ENCODE assay signal across 10 mouse cellular contexts in the genomic region with DNA sequence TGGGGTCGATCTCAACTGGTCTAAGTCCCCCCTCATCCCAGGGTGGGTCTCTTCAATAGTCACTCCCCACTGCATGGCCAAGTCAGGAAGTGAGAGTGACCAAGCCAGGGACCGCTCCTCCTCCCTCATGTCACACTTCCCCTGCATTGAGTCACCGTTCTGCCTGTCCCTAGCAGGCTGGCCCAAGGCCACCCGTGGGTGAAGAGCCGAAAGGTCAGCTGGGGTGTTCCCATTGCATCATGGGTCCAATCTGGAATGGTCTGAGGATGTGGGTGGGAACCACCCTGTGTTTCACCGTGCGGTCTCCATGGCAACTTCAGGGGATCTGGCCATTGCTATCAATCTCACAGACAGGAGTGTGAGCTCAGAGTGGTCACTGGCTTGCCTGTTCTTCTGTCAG.
DNase-seq lines count a peak whose midpoint lies in the region; ATAC-seq lines count a peak whose summit lies in the region.
"Had no signal": no experiment of that assay in that cellular context is flagged by ENCODE, and none has a peak within 500 bp of the region (broad histone marks: within the 10 kb centered on the region; RNA-seq: fewer than 3 reads in every experiment).

No protein-coding gene starts in this region.

- H3K4me1 ChIP-seq in heart, embryonic 10.5 days, result peaks cover 32% of the 10 kb centered on the region
- peaks cover 3% of the 10 kb centered on the region for H3K4me1 ChIP-seq in heart, embryonic 11.5 days (ENCODE audit: control insufficient read depth, insufficient read depth, low read length)
- H3K4me1 ChIP-seq in liver, embryonic 16.5 days (ENCODE audit: control insufficient read depth, low read depth, low read length), result no peaks in the 10 kb centered on the region
- no peaks in the 10 kb centered on the region for H3K4me1 ChIP-seq in forebrain, embryonic 16.5 days (replicated peaks; ENCODE audit: control insufficient read depth, insufficient read depth, low read length)

- ATAC-seq in heart, embryonic 11.5 days (replicated peaks; ENCODE audit: insufficient number of reproducible peaks, low FRiP score, low TSS enrichment), result 0 out of 2 replicates have a peak, but pooled peaks have one; percentile 37
- peak; percentile 75 for ATAC-seq in liver, embryonic 16.5 days (ENCODE audit: low read depth)
- no peak for ATAC-seq in megakaryocyte-erythroid progenitor cell, adult 5-6 weeks (replicated peaks; ENCODE audit: low FRiP score, low TSS enrichment, poor library complexity, severe bottlenecking)
- no peak for ATAC-seq in forebrain, embryonic 16.5 days
- ATAC-seq: inflammation-experienced regulatory T-cells, adult 6 months had no signal

- H3K36me3 ChIP-seq in heart, embryonic 10.5 days, result no peaks in the 10 kb centered on the region
- no peaks in the 10 kb centered on the region for H3K36me3 ChIP-seq in heart, embryonic 11.5 days (ENCODE audit: control insufficient read depth, insufficient read depth, low read length)
- H3K36me3 ChIP-seq in liver, embryonic 16.5 days (ENCODE audit: control insufficient read depth, insufficient read depth), result no peaks in the 10 kb centered on the region
- H3K36me3 ChIP-seq in forebrain, embryonic 16.5 days (ENCODE audit: control insufficient read depth, insufficient read depth), result no peaks in the 10 kb centered on the region
- H3K36me3 ChIP-seq: embryonic facial prominence, embryonic 10.5 days had no signal

- H3K9ac ChIP-seq in heart, embryonic 11.5 days (ENCODE audit: low read depth, low read length), result no peak overlapping the region
- H3K9ac ChIP-seq in liver, embryonic 16.5 days (ENCODE audit: low read depth, low read length), result no peak overlapping the region
- H3K9ac ChIP-seq in forebrain, embryonic 16.5 days (replicated peaks; ENCODE audit: low read depth, low read length), result no peak overlapping the region

- H3K27me3 ChIP-seq in heart, embryonic 10.5 days (ENCODE audit: insufficient read depth, poor library complexity, severe bottlenecking), result peaks cover 50% of the 10 kb centered on the region
- H3K27me3 ChIP-seq in heart, embryonic 11.5 days (ENCODE audit: control insufficient read depth, insufficient read depth, low read length), result peaks cover 21% of the 10 kb centered on the region; the same call in 1 of the 2 replicates
- H3K27me3 ChIP-seq in liver, embryonic 16.5 days (ENCODE audit: control insufficient read depth, insufficient read depth, low read depth, low read length), result peaks cover 2% of the 10 kb centered on the region; the same call in 1 of the 2 replicates
- H3K27me3 ChIP-seq in forebrain, embryonic 16.5 days (replicated peaks; ENCODE audit: control insufficient read depth, insufficient read depth, low read length), result no peaks in the 10 kb centered on the region

- 62% methylated on average over 7 of the region's 7 CpGs for WGBS in heart, embryonic 10.5 days
- 58% methylated on average over 7 of the region's 7 CpGs for WGBS in heart, embryonic 11.5 days (ENCODE audit: insufficient replicate concordance)
- 35% methylated on average over 7 of the region's 7 CpGs for WGBS in liver, embryonic 16.5 days (ENCODE audit: insufficient replicate concordance)
- 77% methylated on average over 7 of the region's 7 CpGs for WGBS in forebrain, embryonic 16.5 days

- no peak overlapping the region for H3K4me2 ChIP-seq in heart, embryonic 11.5 days
- no peak overlapping the region for H3K4me2 ChIP-seq in liver, embryonic 16.5 days (ENCODE audit: low read depth, low read length)
- no peak overlapping the region for H3K4me2 ChIP-seq in forebrain, embryonic 16.5 days (ENCODE audit: low read length)

- H3K9me3 ChIP-seq in heart, embryonic 10.5 days, result no peaks in the 10 kb centered on the region
- H3K9me3 ChIP-seq in heart, embryonic 11.5 days (replicated peaks; ENCODE audit: control insufficient read depth, low read length), result no peaks in the 10 kb centered on the region
- H3K9me3 ChIP-seq in liver, embryonic 16.5 days (replicated peaks; ENCODE audit: control insufficient read depth, low read length), result no peaks in the 10 kb centered on the region
- H3K9me3 ChIP-seq in forebrain, embryonic 16.5 days (ENCODE audit: control insufficient read depth, low read length), result no peaks in the 10 kb centered on the region
- H3K9me3 ChIP-seq: embryonic facial prominence, embryonic 10.5 days had no signal

- no peak overlapping the region for H3K4me3 ChIP-seq in heart, embryonic 10.5 days
- no peak overlapping the region for H3K4me3 ChIP-seq in heart, embryonic 11.5 days (ENCODE audit: low read depth, low read length)
- no peak overlapping the region for H3K4me3 ChIP-seq in liver, embryonic 16.5 days (ENCODE audit: low read depth, low read length)
- H3K4me3 ChIP-seq in forebrain, embryonic 16.5 days (replicated peaks; ENCODE audit: low read length), result no peak overlapping the region
- H3K4me3 ChIP-seq: embryonic facial prominence, embryonic 10.5 days had no signal

- H3K27ac ChIP-seq in heart, embryonic 10.5 days, result no peak overlapping the region
- no peak overlapping the region for H3K27ac ChIP-seq in heart, embryonic 11.5 days (ENCODE audit: low read depth, low read length)
- no peak overlapping the region for H3K27ac ChIP-seq in liver, embryonic 16.5 days (ENCODE audit: low read length)
- no peak overlapping the region for H3K27ac ChIP-seq in forebrain, embryonic 16.5 days (ENCODE audit: low read length)
- H3K27ac ChIP-seq: embryonic facial prominence, embryonic 10.5 days had no signal

- DNase-seq in heart, adult 11 months, result peak; percentile 98
- DNase-seq in heart, embryonic 10.5 days (ENCODE audit: low spot score), result no peak
- DNase-seq in adipocyte (ENCODE audit: low spot score), result peak; percentile 16
- DNase-seq in urinary bladder, postnatal 14 days (ENCODE audit: low spot score), result no peak

Comparison
In these comparisons a context has a peak if more than half of its experiments do, and no peak if none do; other contexts are left out.
1. DNase-seq: peak in heart, adult 11 months (single experiment) and adipocyte (single experiment); none in heart, embryonic 10.5 days (single experiment) and urinary bladder, postnatal 14 days (single experiment).
2. ATAC-seq: peak in heart, embryonic 11.5 days (single experiment) and liver, embryonic 16.5 days (single experiment); none in megakaryocyte-erythroid progenitor cell, adult 5-6 weeks (single experiment) and forebrain, embryonic 16.5 days (single experiment).